Mouse (Mus musculus) kidney, adult 2 months (tissue): ENCODE results near the gene Bad.

Source experiments
- CTCF ChIP-seq: fragments of 200-500 bp; conservative IDR thresholded peaks from 2 replicates; pipeline ENCODE4 v1.5.1; 2011; ENCODE audit warnings: low read depth, mild to moderate bottlenecking, control low read depth, low read length, moderate library complexity, mixed read lengths; ENCODE audit not compliant: insufficient read depth, insufficient read length
- POLR2A ChIP-seq: fragments of 200-500 bp; IDR thresholded peaks from one replicate; pipeline ENCODE4 v1.6.1; 2011; ENCODE audit warnings: low read depth, low read length, control low read depth

GRCm38 (mm10) chr19:6995255-6995991 is 53.8 kb downstream of the Bad start:
- TF ChIP-seq CTCF (no peak), POLR2A (no peak)
